Mouse (Mus musculus) kidney, postnatal 36 days (tissue): Measurements from ENCODE around the gene Pnmt.
"Not testable (repeated sequence)": the region's sequence is repeated elsewhere in the genome, so short reads cannot be mapped to it uniquely, and the experiment has no call there.

ENCODE experiments used
- DNase-seq, 2 experiments: peaks; one replicate each; pipeline ENCODE4 v3.0.0; 2021 to 2022; ENCODE audit warnings: mixed read lengths in 2 of 2

Pnmt gene

DNA sequence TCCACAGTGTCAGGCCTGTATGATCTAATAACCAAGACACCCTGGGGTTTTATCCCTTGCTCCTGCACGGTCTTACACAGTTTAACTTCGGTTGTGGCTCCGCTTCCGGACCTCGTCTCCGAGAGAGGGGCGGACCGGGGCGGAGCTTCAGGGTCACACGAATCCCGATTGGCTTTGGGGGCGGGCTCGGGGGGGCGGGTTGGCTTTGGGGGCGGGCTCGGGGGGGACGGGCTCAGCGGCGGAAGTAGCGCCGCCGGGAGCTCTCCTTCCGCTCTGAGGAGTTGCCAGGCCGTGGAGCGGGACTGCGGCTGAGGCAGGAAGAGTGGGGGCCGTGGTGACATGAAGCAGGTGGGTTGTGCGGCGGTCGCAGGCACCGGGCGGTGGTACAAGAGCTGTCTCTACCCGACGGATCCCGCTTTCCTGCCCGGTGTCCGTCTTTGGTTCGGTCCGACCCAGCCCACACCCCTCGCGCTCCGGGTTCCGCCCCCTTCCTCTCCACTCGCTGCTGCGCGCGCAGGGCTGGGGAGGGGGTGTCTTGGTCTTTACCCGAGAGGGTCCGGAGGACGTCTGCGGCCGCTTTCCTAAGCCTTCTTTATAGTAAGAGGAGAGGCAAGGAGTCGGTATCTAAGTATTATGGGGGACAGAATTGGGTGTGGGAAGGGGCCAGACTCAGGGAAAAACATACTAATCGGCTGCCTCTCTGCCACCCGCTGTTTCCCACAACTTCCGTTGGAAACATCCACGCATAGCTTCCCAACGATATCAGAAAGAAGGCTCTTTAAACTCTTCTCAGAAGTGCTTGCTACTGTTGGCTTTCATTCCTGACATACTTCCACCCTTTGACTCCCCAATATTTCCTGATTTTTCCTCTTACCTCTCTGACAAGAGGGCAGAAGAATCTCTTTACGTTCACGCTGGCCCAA, 27.8 kb upstream of the Pnmt start, which contains the start of gene Stard3:
Gene Stard3 (plus strand): TSS at position 208 of the 923 bp plus-strand sequence.
- peak; percentile 95 to 97 for DNase-seq

DNA sequence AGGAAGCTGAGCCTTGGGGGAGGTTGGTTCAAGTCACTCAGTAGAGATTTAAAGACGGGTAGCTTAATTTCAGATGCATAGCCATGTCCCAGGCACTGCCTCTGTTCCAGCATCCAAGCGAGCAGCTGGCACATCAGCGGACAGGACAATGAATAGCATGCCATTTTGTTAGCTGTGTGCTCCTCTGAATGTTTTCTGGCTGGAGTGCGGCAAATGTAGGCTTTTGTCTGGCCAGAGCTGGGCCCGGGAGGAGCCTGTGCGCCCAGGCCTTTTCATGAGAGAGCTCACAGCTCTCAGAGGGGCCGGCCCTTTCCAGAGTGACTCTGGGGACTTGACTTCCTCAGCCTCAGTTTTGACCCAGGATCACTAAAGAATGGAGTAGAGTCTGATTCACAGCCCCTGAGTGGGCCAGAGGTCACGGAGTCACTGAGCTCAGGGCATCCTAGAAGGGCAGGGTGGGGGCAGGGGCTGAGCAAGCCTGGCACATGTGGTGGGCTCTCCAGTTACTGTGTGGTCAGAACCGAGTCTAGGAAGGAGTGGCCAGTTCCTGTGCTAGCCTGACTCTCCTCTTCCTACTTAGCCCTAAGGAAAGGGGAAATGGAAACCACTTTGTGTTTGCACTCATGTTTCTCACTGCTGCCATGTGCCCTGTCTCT, 25.3 kb upstream of the Pnmt start:
- DNase-seq: no peak

DNA sequence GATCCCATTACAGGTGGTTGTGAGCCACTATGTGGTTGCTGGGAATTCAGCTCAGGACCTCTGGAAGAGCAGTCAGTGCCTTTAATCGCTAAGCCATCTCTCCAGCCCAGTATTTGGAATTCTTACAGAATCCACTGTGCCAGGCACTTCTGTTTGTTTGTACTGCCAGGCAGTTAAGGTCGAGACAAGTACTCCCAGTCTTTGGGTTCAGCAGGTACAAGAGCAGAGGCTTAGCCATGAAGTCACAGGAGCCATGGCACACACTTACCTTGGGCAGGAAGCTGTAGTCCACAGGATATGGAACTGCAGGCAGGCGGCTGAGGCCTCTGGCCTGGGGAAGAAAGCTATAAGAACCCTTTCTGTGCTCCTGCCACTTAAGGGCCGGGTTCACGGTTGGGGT, 22.4 kb upstream of the Pnmt start:
- DNase-seq: no peak

DNA sequence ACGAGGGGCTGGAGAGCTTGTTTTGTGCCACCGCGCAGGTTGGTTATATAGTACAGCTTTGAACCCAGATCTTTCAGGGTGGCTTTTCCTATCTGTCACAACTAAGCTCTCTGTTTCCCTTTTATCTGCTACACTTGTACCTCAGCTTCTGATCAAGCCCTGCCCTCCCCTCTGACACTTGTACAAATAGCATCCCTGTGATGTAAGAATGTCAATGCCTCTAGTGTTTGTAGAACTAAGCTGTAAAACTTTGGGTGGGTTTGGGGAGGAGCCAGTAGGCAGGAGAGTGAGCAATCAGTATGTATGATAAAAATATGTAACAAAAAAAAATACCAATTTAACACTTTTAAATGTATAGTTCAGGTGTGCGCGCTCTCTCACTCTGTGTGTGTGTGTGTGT, 21.8 kb upstream of the Pnmt start:
- DNase-seq: no peak

DNA sequence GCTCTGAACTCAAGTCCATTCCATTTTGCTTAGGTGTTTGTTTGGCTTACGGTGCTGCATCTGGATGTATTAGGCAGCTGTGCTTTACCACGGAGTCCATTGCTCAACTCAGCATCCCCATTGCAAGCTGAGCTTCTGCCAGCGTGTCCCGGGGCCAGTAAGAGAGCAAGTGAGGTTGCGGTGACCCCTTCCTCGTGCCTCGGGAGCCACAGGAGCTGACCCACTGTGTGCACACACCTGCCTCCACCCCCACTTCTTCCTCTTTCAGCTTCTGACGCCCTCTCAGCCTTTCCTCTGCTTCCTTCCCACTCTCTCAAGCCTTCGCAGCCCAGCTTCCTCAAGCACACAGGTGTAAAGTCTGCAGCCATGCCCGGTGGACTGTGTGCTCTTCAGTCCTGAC, 20.0 kb upstream of the Pnmt start:
- DNase-seq: no peak

DNA sequence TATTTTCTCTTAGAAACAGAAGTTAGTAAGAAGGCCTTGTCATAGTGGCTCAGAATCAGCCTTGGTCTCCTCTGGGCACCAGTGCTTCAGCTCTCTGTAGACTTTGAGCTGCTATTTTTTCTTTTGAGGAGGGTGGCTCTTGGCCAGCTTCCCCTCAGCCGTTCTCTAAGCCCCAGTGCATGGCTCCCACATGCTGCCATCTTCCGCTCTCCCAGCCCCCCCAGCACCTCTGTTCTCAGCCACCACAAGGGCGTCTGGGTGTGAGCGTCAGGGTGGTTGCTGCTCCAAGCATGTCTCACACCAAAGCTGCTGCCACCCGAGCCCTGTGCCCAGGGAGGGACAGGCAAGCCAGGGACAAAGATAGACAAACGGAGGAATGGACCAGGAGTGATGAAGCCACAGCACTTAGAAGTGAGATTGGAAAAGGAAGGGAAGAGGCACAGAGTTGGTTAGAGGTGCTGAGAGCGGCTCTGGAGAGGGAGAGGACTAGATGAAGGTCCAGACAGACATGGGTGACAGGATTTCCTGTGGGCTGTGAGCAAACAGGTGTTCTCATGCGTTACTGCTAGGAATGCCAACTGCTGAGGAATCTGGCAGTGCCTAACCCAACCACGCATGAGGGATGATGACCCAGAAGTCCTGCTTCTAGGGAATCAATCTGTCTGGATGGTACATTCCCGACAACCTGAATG, 18.9 kb upstream of the Pnmt start:
- DNase-seq: peak in 1 of 2 experiments; percentile 31

DNA sequence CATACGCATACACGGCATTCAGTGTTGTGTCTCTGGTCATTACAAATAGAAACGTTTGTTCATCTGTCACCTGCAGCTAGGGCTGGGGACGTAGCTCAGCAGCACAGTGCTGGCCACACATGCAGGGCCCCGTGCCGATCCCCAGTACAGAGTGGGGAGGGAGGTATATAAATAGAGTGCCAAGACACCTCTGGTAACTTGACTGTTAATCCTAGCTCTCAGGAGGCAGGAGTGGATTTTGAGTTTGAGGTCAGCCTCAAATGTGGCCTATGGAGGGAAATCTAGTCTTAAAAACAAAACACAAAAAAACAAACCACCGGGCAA, 18.4 kb upstream of the Pnmt start:
- DNase-seq: no peak

DNA sequence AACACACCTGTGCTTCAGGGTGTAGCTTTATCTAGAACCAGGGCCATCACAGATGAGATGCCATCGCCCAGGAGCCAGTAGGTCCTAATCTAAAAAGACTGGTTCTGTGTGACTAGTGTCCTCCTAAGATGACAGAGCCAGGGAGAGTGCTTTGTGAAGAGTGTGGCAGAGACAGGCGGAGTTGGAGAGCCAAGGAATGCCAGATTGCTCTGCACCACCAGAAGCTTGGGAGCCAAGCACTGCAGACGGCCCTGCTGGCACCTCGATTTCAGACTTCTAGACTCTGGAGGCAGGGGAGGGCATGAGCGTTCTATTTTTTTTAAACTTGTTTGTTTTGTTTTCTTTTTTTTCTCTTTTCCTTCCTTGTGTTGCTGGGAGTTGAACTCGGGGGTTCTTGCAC, 16.9 kb upstream of the Pnmt start:
- no peak for DNase-seq

DNA sequence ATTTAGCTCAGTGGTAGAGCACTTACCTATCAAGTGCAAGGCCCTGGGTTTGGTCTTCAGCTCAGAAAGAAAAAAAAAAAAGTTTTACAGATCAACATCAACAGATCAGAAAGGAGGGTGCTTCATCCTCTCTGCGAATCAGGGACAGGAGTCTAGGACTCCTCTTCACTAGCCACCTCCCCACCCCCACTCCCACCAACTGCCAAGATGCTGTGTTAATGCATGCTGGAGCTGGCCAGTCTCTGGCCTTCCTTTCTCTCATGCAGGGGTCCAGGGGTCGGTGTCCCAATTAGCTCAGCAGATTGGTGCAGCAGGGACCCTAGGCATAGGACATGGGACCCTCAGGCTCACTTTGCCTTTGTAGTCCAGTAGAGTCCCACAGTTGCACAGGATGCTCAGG, 15.7 kb upstream of the Pnmt start:
- no peak for DNase-seq

DNA sequence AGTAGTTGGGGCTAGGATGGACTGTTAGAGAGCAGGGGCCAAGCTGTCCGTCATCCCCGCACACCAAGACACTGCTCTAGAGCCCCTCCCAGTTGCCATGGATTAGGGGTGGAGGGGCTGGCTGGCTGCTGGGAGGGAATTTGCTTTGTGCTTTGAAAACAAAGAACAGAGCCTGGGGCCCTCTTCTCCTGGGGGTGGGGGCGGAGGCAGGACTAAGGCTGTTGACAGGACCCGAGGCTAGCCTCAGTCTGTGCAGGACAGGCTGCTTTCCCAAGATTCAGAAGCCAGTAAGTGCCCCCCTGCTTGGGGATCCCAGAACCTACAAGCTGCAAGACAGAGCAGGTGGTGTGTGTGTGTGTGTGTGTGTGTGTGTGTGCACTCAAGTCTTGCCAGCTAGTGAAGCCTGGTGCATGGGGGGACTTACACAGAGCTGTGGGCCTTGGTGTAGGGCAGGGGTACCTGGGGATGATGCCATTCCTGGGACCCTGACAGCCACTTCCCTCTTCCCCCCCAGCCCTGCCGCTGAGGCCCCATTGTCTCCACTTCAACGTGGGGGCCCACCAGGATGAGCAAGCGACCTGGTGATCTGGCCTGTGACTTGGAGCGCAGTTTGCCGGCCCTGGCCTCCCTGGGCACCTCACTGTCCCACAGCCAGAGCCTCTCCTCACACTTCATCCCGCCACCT, 14.6 kb upstream of the Pnmt start:
- no peak for DNase-seq

DNA sequence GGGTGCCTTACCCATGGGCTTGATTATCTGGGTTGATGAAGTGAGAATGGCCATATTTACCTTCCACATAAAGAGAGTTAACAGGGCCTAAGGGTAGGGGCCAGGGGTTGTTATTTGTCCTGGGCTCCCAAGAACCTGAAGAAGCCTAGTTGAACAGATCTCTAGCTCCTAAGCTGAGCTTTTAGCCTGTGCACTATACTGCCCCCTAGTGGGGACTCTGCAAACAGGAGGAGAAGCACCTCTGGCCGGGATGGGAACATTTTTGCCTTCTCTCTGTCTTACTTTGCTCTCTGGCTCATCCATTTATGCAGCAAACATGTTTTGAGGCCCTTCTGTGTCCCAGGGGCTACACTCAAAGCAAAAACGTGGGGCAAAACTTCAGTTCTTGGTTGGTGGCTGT, 13.8 kb upstream of the Pnmt start:
- DNase-seq: peak; percentile 63 to 84

DNA sequence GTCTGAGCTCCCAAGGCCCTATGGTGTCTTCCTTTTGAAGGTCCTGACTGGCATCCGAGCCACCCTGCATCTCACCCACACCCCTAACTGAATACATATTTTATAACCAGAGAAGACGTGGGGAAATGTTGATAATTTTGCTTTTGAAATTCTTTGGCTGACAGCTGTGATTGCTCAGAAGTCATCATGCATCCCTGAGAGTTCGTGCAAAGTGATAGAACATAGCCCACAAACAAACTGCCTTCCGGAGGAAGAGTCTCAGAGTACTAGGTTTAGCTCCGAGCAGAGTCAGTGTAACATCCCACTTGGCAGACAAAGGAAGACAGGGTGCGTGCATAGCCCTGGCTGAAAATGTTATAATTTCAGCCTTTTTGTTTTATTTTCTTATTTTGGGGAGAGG, 13.0 kb upstream of the Pnmt start:
- no peak for DNase-seq

DNA sequence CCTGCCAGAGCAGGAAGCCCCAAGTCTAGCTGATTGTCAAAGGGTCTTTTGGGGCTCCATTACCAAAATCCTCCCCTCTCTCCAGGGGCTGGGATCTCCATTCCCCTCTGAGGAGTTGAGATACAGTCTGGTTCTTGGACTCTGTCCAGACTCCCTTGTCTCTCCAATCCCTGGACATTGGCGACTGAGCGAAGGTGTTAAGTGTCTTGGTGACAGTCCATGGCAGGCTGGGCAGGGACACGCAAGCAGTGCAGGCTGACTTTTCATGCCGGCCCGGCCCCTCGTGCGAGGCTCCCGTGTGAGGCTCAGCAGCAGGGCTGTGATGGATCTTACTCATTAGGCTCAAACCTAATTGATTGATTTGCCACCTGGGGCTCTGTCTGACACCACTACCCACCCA, 12.0 kb upstream of the Pnmt start:
- DNase-seq: no peak

DNA sequence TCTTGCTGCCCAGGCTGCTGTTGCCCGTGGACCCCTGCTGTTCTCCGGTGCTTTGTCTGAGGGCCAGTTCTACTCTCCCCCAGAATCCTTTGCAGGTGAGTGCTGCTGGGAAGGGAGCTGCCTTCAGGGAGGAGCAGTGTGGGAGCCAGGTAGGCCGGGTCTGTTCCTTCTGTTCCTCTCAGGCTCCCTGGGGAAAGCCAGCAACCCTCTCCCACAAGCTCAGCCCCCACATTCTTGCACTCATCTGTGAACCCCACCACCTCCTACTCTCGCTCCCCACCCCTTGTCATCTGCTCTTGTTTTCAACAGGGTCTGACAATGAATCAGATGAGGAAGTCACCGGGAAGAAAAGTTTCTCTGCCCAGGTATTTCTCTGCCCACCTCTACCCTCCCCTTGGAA, 9.5 kb upstream of the Pnmt start:
- no peak for DNase-seq

DNA sequence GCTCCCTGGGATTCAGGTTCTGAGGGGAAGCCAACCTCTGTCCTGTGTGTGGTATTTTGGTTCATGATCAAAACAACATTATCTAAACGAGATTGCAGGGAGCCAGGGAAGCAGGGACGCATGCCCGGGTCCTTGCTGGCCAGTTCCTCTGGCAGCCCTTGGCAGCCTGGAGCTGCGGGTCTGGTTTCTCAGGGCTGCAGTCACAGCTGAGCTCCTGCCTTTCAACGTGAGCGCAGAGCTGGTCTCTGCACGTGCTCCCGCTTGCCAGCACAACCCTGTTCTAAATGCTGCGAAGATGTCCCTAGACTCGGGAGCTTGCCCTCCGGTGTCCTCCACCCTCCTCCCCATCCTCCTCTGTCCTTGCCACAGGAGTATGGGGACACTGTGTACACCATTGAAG, 8.5 kb upstream of the Pnmt start:
- no peak for DNase-seq

DNA sequence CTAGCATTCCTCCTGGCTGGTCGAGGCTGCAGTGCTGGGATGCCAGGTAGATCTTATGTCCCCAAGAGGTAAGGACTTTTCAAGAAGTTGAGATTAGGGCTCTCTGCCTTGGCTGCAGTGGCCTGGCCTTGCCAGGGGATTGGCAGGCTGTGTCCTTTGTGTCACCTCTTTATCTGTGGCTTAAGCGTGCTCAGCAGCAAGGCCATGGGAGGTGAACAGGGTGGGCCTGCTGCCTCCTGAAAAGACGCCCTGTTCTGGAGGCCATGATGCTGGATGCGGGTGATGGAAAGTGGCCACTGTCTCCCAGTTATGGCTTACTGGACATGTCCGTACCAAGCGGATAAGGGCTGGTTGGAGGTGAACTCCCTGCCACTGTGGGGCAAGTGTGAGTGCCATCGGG, 6.9 kb upstream of the Pnmt start:
- DNase-seq: no peak

DNA sequence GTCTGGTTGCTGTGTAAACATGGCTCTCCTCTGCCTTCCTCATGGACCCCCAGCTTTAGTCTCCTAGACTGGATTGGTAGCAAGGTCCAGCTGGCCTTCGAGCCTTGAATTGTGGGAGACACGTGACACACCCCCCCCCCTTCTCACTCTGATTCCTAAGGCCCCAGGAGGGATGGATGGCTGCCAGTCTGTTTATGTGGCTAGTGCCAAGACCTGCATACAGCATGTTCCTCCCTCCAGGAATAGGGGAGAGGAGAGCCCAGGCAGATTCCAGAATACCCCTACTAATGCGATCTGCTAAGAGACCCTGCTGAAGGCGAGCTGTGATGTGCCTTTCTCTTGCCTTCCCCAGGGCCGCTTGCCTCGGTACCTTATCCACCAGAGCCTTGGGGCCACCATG, 6.1 kb upstream of the Pnmt start:
- peak; percentile 68 to 72 for DNase-seq

DNA sequence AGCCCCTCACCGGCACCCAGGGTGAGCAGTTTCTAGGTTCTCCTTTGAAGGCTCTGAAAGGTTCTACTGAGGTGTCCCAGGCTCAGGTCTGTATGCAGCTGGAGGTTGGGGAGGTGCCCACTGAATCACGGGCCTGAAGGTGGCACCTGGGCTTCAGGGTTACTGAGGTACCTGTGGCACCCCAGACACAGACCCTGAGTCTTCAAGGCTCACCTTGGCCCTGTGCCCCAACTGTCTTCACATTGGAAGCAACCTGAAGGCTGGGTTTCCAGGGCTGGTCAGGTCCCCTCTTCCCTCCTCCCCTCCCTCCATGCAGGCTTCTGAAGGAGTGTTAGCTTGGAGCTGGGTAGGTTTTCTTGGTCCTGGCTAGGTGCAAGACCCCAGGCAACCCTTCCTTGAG, 4.6 kb upstream of the Pnmt start:
- no peak for DNase-seq

DNA sequence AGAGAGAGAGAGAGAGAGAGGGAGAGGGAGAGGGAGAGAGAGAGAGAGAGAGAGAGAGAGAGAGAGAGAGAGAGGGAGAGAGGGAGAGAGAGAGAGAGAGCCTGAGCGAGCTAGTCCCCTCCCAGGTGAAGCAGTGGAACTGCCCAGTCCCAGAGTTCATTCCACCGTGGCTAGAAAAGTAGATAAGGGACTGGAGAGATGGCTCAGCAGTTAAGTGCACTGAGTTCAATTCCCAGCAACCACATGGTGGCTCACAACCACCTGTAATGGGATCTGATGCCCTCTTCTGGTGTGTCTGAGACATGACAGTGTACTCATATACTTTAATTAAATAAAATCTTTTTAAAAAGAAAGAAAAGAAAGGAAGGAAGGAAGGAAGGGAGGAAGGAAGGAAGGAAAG, 3.8 kb upstream of the Pnmt start:
- not testable (repeated sequence) for DNase-seq

DNA sequence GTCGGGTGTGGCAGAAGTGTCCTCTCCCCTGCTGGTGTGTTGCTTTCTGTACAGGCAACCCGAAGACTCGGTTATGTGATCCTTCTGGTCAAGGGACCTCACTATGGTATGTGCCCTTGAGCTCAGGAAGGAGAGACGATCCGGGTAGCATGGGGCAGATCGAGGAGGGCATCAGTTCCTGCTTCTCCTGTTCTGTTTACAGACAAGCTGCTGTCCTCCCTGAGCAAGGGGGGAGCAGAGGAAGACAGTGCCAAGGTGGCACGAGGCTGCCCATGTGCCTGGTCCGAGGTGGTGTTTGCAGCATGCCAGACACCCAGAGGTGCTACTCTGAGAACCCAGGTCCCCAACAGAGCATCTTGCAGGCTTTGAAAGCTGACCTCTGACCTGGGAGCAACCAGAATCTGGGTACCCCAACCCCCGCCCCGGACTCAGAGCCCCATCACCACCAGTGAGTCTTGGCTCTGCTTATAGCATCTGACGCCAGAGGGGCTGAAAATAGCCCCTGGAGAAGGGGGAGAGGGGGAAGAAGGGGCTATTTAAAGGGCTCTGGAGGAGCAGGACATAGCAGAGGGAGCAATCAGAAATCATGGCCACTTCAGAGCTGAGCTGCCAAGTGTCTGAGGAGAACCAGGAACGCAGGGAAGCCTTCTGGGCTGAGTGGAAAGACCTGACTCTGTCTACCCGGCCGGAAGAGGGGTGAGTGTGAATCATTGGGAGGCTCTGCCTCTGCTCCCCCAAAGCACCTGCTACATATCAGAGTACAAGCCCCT, 2.8 kb upstream of the Pnmt start, which contains the start of gene Tcap:
Gene Tcap (plus strand): TSS at position 551 of the 770 bp plus-strand sequence.
- DNase-seq: no peak

DNA sequence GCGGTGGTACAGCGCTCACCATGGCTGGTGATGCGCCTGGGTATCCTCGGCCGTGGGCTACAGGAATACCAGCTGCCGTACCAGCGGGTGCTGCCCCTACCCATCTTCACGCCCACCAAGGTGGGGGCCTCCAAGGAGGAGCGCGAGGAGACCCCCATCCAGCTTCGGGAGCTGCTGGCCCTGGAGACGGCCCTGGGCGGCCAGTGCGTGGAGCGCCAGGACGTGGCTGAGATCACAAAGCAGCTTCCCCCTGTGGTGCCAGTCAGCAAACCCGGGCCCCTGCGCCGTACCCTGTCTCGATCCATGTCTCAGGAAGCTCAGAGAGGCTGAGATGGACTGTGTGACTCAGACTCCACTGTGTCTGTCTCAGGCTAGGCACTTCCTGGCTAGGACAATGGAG, 2.0 kb upstream of the Pnmt start:
- no peak for DNase-seq
